Mouse (Mus musculus): Measurements from ENCODE around the gene Pbx3.

GRCm38 (mm10) chr2:34169626-34170025 lies 203.3 kb downstream of the Pbx3 start:
- TF ChIP-seq GATA1 (IDR thresholded peaks at IDR 0.05; ENCODE audit: low read length): no peak
- TF ChIP-seq TAL1 (IDR thresholded peaks at IDR 0.05; ENCODE audit: low read length): no peak
